Mouse (Mus musculus): ENCODE measurements around the gene 1700001C19Rik. TPM values are rescaled to one million over a fixed set of nuclear protein-coding genes. Genes with fewer than 3 reads are reported as not detected.
A peak's percentile ranks its signal among the peaks of the same experiment; 100 is the strongest.

1700001C19Rik gene
- polyA plus RNA-seq, 1 experiment, result 1.3 TPM

DNA sequence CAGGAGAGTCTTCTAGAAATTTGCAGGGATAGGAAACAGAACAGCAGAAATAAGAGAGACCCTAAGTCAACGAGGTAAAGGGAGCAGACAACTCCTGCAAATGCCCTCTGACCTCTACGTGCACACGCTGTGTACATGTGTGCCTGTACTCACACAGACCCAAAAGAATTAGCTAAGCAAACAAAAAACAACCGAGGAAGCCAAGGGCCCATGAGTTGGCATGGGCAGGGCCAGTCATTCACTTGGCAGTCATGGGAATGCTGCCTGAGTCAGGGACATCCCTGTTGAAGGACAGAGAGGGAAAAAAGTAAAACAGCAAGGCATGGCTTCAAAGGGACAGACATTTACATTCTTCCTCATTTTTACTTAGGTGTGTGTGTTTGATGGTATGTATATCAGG is 53.9 kb downstream of the 1700001C19Rik start:
- 0 out of 2 replicates have a peak, but pooled peaks cover 5% of the 10 kb centered on the region for H3K36me3 ChIP-seq (ENCODE audit: control insufficient read depth, insufficient read depth, low read length, poor library complexity, severe bottlenecking)
- TF ChIP-seq EP300 (IDR thresholded peaks at IDR 0.05; ENCODE audit: insufficient read depth, low read depth, low read length) (no peak), CTCF (IDR thresholded peaks at IDR 0.05; ENCODE audit: low read depth, low read length) (no peak), POLR2A (IDR thresholded peaks at IDR 0.05; ENCODE audit: insufficient read depth, low read length) (no peak)
- no peak overlapping the region for H3K4me3 ChIP-seq (ENCODE audit: low read depth, low read length)
- H3K9me3 ChIP-seq (replicated peaks; ENCODE audit: control insufficient read depth, insufficient read depth, low read length, poor library complexity, severe bottlenecking), result no peaks in the 10 kb centered on the region
- H3K9ac ChIP-seq (ENCODE audit: low read depth, poor library complexity, severe bottlenecking), result no peak overlapping the region
- no peak overlapping the region for H3K27ac ChIP-seq (ENCODE audit: insufficient read depth, low read length)
- no peaks in the 10 kb centered on the region for H3K27me3 ChIP-seq (ENCODE audit: control insufficient read depth, insufficient read depth, low read length, poor library complexity, severe bottlenecking)
- H3K4me1 ChIP-seq (ENCODE audit: control insufficient read depth, insufficient read depth, low read length), result peaks cover 1% of the 10 kb centered on the region

- Histone ChIP-seq H3K9ac (ENCODE audit: low read depth, poor library complexity, severe bottlenecking) (no peak overlapping the region), H3K9me3 (replicated peaks; ENCODE audit: control insufficient read depth, insufficient read depth, low read length, poor library complexity, severe bottlenecking) (no peaks in the 10 kb centered on the region), H3K36me3 (ENCODE audit: control insufficient read depth, insufficient read depth, low read length, poor library complexity, severe bottlenecking) (0 out of 2 replicates have a peak, but pooled peaks cover 8% of the 10 kb centered on the region), H3K27ac (ENCODE audit: insufficient read depth, low read length) (no peak overlapping the region), H3K4me1 (ENCODE audit: control insufficient read depth, insufficient read depth, low read length) (peaks cover 1% of the 10 kb centered on the region), H3K4me3 (ENCODE audit: low read depth, low read length) (no peak overlapping the region), H3K27me3 (ENCODE audit: control insufficient read depth, insufficient read depth, low read length, poor library complexity, severe bottlenecking) (no peaks in the 10 kb centered on the region)
- TF ChIP-seq EP300 (IDR thresholded peaks at IDR 0.05; ENCODE audit: insufficient read depth, low read depth, low read length), result no peak
- no peak for TF ChIP-seq CTCF (IDR thresholded peaks at IDR 0.05; ENCODE audit: low read depth, low read length)
- TF ChIP-seq POLR2A (IDR thresholded peaks at IDR 0.05; ENCODE audit: insufficient read depth, low read length), result no peak
Measured at GRCm38 (mm10) chr17:47381917-47382316, 55.3 kb downstream of the 1700001C19Rik start.

DNA sequence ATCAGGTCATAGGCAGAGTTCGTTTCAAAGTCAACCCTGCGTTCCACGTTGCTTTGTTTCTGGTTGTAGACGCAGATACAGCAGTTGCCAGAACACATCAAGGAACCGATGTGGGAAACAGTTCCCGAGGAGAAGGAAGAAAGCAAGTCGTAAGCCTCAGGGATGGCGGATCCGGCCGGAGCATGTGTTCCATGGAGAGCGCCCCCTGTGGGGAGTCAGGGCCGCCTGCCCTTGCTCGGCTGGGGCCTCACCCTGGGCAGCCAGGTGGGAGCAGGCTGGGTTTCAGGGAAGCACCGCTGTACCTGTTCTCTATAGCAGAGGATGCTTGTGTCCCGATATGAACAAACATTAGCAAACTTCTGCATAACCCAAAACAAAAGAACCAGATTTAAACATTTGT is 59.0 kb downstream of the 1700001C19Rik start:
- H3K4me1 ChIP-seq (ENCODE audit: control insufficient read depth, insufficient read depth, low read length), result no peaks in the 10 kb centered on the region
- no peaks in the 10 kb centered on the region for H3K27me3 ChIP-seq (ENCODE audit: control insufficient read depth, insufficient read depth, low read length, poor library complexity, severe bottlenecking)
- no peak overlapping the region for H3K9ac ChIP-seq (ENCODE audit: low read depth, poor library complexity, severe bottlenecking)
- H3K27ac ChIP-seq (ENCODE audit: insufficient read depth, low read length), result no peak overlapping the region
- no peak overlapping the region for H3K4me3 ChIP-seq (ENCODE audit: low read depth, low read length)
- no peaks in the 10 kb centered on the region for H3K9me3 ChIP-seq (replicated peaks; ENCODE audit: control insufficient read depth, insufficient read depth, low read length, poor library complexity, severe bottlenecking)
- peaks cover 24% of the 10 kb centered on the region for H3K36me3 ChIP-seq (ENCODE audit: control insufficient read depth, insufficient read depth, low read length, poor library complexity, severe bottlenecking)
- no peak for TF ChIP-seq EP300 (IDR thresholded peaks at IDR 0.05; ENCODE audit: insufficient read depth, low read depth, low read length)
- TF ChIP-seq CTCF (IDR thresholded peaks at IDR 0.05; ENCODE audit: low read depth, low read length), result peak; percentile 50
- TF ChIP-seq POLR2A (IDR thresholded peaks at IDR 0.05; ENCODE audit: insufficient read depth, low read length), result no peak

- no peak overlapping the region for H3K4me3 ChIP-seq (ENCODE audit: low read depth, low read length)
- no peaks in the 10 kb centered on the region for H3K4me1 ChIP-seq (ENCODE audit: control insufficient read depth, insufficient read depth, low read length)
- no peaks in the 10 kb centered on the region for H3K9me3 ChIP-seq (replicated peaks; ENCODE audit: control insufficient read depth, insufficient read depth, low read length, poor library complexity, severe bottlenecking)
- H3K9ac ChIP-seq (ENCODE audit: low read depth, poor library complexity, severe bottlenecking), result no peak overlapping the region
- H3K36me3 ChIP-seq (ENCODE audit: control insufficient read depth, insufficient read depth, low read length, poor library complexity, severe bottlenecking), result peaks cover 33% of the 10 kb centered on the region
- no peak overlapping the region for H3K27ac ChIP-seq (ENCODE audit: insufficient read depth, low read length)
- H3K27me3 ChIP-seq (ENCODE audit: control insufficient read depth, insufficient read depth, low read length, poor library complexity, severe bottlenecking), result no peaks in the 10 kb centered on the region
- TF ChIP-seq EP300 (IDR thresholded peaks at IDR 0.05; ENCODE audit: insufficient read depth, low read depth, low read length), result no peak
- no peak for TF ChIP-seq POLR2A (IDR thresholded peaks at IDR 0.05; ENCODE audit: insufficient read depth, low read length)
- no peak for TF ChIP-seq CTCF (IDR thresholded peaks at IDR 0.05; ENCODE audit: low read depth, low read length)
Measured at GRCm38 (mm10) chr17:47376779-47377280, 60.3 kb downstream of the 1700001C19Rik start.

GRCm38 (mm10) chr17:47373991-47374390 is 63.2 kb downstream of the 1700001C19Rik start:
- TF ChIP-seq CTCF (IDR thresholded peaks at IDR 0.05; ENCODE audit: low read depth, low read length) (no peak), EP300 (IDR thresholded peaks at IDR 0.05; ENCODE audit: insufficient read depth, low read depth, low read length) (no peak), POLR2A (IDR thresholded peaks at IDR 0.05; ENCODE audit: insufficient read depth, low read length) (no peak)
- H3K27ac ChIP-seq (ENCODE audit: insufficient read depth, low read length), result no peak overlapping the region
- H3K9ac ChIP-seq (ENCODE audit: low read depth, poor library complexity, severe bottlenecking), result no peak overlapping the region
- no peak overlapping the region for H3K4me3 ChIP-seq (ENCODE audit: low read depth, low read length)
- no peaks in the 10 kb centered on the region for H3K9me3 ChIP-seq (replicated peaks; ENCODE audit: control insufficient read depth, insufficient read depth, low read length, poor library complexity, severe bottlenecking)
- peaks cover 29% of the 10 kb centered on the region for H3K36me3 ChIP-seq (ENCODE audit: control insufficient read depth, insufficient read depth, low read length, poor library complexity, severe bottlenecking)
- H3K4me1 ChIP-seq (ENCODE audit: control insufficient read depth, insufficient read depth, low read length), result no peaks in the 10 kb centered on the region
- no peaks in the 10 kb centered on the region for H3K27me3 ChIP-seq (ENCODE audit: control insufficient read depth, insufficient read depth, low read length, poor library complexity, severe bottlenecking)

GRCm38 (mm10) chr17:47371451-47371850 is 65.7 kb downstream of the 1700001C19Rik start:
- Histone ChIP-seq H3K27me3 (ENCODE audit: control insufficient read depth, insufficient read depth, low read length, poor library complexity, severe bottlenecking) (no peaks in the 10 kb centered on the region), H3K4me1 (ENCODE audit: control insufficient read depth, insufficient read depth, low read length) (no peaks in the 10 kb centered on the region), H3K9ac (ENCODE audit: low read depth, poor library complexity, severe bottlenecking) (no peak overlapping the region), H3K36me3 (ENCODE audit: control insufficient read depth, insufficient read depth, low read length, poor library complexity, severe bottlenecking) (peaks cover 25% of the 10 kb centered on the region), H3K27ac (ENCODE audit: insufficient read depth, low read length) (no peak overlapping the region), H3K9me3 (replicated peaks; ENCODE audit: control insufficient read depth, insufficient read depth, low read length, poor library complexity, severe bottlenecking) (no peaks in the 10 kb centered on the region), H3K4me3 (ENCODE audit: low read depth, low read length) (no peak overlapping the region)
- no peak for TF ChIP-seq POLR2A (IDR thresholded peaks at IDR 0.05; ENCODE audit: insufficient read depth, low read length)
- TF ChIP-seq CTCF (IDR thresholded peaks at IDR 0.05; ENCODE audit: low read depth, low read length), result peak; percentile 39
- no peak for TF ChIP-seq EP300 (IDR thresholded peaks at IDR 0.05; ENCODE audit: insufficient read depth, low read depth, low read length)
